ENCODE assay signal across 30 mouse cellular contexts in the genomic region with DNA sequence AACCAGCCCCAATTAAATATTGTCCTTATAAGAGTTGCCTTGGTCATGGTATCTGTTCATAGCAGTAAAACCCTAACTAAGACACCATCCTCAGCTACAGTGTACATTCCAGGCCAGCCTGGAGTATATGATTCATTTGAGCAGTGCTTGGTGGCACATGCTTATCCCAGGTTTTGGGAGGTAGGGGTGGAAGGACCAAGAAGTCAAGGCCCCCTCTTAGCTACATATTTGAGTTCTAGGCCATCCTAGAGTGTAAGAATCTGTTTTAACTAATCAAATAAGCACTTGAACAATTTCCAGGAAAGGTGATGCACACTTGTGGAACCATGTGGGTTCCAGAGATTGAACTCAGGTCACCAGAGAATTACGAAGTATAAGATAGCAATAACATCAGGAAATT.
"Had no signal": no experiment of that assay in that cellular context is flagged by ENCODE, and none has a peak within 500 bp of the region (broad histone marks: within the 10 kb centered on the region; RNA-seq: fewer than 3 reads in every experiment).

No protein-coding gene starts in this region.

- ATAC-seq: liver, embryonic 12.5 days; liver, postnatal 0 days; lung, postnatal 0 days; midbrain, embryonic 15.5 days; midbrain, embryonic 16.5 days had no signal

- H3K27me3 ChIP-seq: limb, embryonic 12.5 days; limb, embryonic 13.5 days; limb, embryonic 15.5 days; liver, embryonic 12.5 days; liver, embryonic 13.5 days; liver, embryonic 15.5 days; lung, embryonic 15.5 days; midbrain, embryonic 12.5 days; midbrain, embryonic 15.5 days had no signal

- DNase-seq: left cerebral cortex, postnatal 4 days; liver; liver, embryonic 13.5 days; liver, postnatal 0 days; lung, adult 18-20 months; lung, adult 2 months; lung, embryonic 14.5 days; lung, postnatal 10 days; lung, postnatal 14 days; lung, postnatal 36 days; lung, postnatal 4 days; midbrain, embryonic 14.5 days had no signal

- H3K4me2 ChIP-seq: limb, embryonic 12.5 days; limb, embryonic 13.5 days; limb, embryonic 15.5 days; liver, embryonic 11.5 days; liver, embryonic 12.5 days; liver, embryonic 13.5 days; liver, embryonic 15.5 days; lung, embryonic 14.5 days; lung, embryonic 15.5 days; midbrain, embryonic 12.5 days; midbrain, embryonic 15.5 days had no signal

- H3K9me3 ChIP-seq: limb, embryonic 10.5 days; limb, embryonic 12.5 days; limb, embryonic 13.5 days; limb, embryonic 15.5 days; liver, embryonic 12.5 days; liver, embryonic 13.5 days; liver, embryonic 15.5 days; lung, embryonic 15.5 days; midbrain, embryonic 10.5 days; midbrain, embryonic 12.5 days; midbrain, embryonic 15.5 days had no signal

- H3K27ac ChIP-seq: left cerebral cortex, adult 2 months; limb, embryonic 10.5 days; limb, embryonic 12.5 days; limb, embryonic 13.5 days; limb, embryonic 15.5 days; liver, embryonic 12.5 days; liver, embryonic 13.5 days; liver, embryonic 14.5 days; liver, embryonic 15.5 days; lung, embryonic 15.5 days; macrophage; midbrain, embryonic 10.5 days; midbrain, embryonic 12.5 days; midbrain, embryonic 15.5 days had no signal

- H3K36me3 ChIP-seq: limb, embryonic 12.5 days; limb, embryonic 15.5 days; liver, embryonic 12.5 days; liver, embryonic 13.5 days; liver, embryonic 15.5 days; lung, embryonic 15.5 days; midbrain, embryonic 12.5 days; midbrain, embryonic 15.5 days had no signal

- H3K9ac ChIP-seq: limb, embryonic 12.5 days; limb, embryonic 13.5 days; limb, embryonic 15.5 days; liver, embryonic 12.5 days; liver, embryonic 13.5 days; liver, embryonic 14.5 days; liver, embryonic 15.5 days; liver, postnatal 0 days; lung, embryonic 14.5 days; lung, embryonic 15.5 days; midbrain, embryonic 12.5 days; midbrain, embryonic 15.5 days had no signal

- H3K4me3 ChIP-seq: left cerebral cortex, adult 2 months; limb, embryonic 10.5 days; limb, embryonic 12.5 days; limb, embryonic 13.5 days; limb, embryonic 15.5 days; liver, embryonic 12.5 days; liver, embryonic 13.5 days; liver, embryonic 15.5 days; lung, embryonic 15.5 days; megakaryocyte, embryonic 14.5 days; midbrain, embryonic 10.5 days; midbrain, embryonic 12.5 days; midbrain, embryonic 15.5 days; myocyte had no signal
